Mouse (Mus musculus): Measurements from ENCODE around the gene Tesmin.

Tesmin gene

DNA sequence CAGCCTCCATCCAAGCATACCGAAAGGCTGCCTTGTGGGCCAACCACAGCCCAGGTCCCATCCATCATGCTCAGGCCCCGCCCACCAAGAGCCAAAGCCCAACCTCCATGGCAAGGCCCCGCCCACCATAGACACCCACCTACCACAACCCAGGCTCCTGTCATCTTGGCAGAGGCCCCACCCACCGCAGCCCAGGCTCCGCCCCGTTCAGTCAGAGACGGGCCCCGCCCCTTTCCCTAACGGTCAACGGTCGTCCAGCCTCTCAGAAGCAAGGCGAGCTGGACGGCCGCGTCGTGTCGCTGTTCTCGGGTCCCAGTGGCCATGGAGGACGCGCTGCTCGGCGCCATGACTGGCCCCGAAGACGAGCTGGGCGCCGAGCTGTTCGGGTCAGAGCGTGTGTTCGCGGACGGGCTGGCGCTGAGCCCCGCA is at the start of gene Tesmin:
Tesmin (plus strand) TSS at position 229 of the 429 bp plus-strand sequence.
- peak; percentile 82 to 86 for DNase-seq

DNA sequence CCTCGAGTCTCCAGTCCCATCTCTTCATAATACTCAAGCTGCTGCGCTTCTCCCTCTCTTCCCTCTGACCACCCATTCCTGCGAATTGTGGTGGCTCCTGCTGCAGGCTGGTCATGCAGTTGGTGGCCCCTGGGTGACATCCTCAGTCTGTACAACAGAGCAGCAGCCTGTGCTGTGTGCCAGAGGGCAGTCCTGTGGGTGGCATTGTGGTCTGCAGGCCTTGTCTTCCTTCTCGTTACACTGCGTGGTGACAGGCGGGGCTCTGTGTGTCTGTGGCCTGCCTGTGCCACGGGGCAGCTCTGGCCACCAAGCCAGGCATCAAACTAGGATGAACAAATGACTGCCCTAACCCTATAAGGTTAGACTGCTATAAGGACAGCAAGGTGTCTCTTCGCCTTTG is 49.5 kb upstream of the Tesmin start:
- DNase-seq, result no peak

- DNase-seq, result peak; percentile 20 to 33
Measured at GRCm38 (mm10) chr19:3341021-3341420, 47.6 kb upstream of the Tesmin start.

- DNase-seq, result no peak
Measured at GRCm38 (mm10) chr19:3343929-3344328, 44.7 kb upstream of the Tesmin start.

GRCm38 (mm10) chr19:3344636-3345544 is 43.8 kb upstream of the Tesmin start:
- no peak for DNase-seq

DNA sequence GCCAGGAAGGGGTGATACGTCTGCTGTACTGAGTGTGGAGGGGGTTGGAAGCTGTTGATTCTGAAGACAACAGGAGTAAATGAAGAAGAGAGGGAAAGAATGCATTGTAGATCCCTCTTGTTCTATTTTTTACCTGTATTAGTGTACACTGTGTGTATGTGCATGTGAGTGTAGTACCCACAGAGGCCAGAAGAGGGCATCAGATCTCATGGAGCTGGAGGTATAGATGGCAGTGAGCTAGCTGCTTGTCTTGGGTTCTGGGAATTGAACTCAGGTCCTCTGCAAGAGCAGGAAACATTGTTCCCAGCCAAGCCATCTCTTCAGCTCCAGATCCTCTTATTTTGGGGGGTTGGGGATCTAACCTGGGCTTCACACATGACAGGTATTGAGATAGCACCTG is 40.9 kb upstream of the Tesmin start:
- no peak for DNase-seq

GRCm38 (mm10) chr19:3353415-3354111 is 35.1 kb upstream of the Tesmin start:
- DNase-seq, result no peak

GRCm38 (mm10) chr19:3355096-3355495 is 33.6 kb upstream of the Tesmin start:
- peak in 1 of 2 experiments; percentile 27 for DNase-seq

- no peak for DNase-seq
Measured at GRCm38 (mm10) chr19:3356516-3356915, 32.1 kb upstream of the Tesmin start.

GRCm38 (mm10) chr19:3357620-3358019 is 31.0 kb upstream of the Tesmin start:
- DNase-seq, result no peak

GRCm38 (mm10) chr19:3359841-3360588 is 28.6 kb upstream of the Tesmin start:
- DNase-seq, result no peak

DNA sequence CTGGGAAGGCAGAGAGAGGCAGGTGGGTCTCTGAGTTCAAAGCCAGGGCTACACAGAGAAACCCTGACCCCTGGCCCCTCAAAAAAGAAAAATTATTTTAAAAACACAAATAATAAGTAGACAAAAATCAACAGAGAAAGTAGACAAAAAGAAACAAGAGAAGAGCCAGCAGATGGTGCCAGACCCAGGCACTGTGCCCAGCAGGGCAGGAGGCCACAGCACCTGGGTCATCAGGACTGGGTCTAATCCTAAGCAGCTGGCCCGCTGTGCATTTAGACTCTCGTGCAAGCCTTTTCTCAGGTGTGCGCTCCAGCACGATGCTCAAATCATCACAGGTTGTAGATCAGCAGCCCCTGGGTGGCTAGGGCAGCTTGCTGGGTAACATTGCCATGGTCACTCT is 25.1 kb upstream of the Tesmin start:
- no peak for DNase-seq

- DNase-seq, result no peak
Measured at GRCm38 (mm10) chr19:3365089-3365488, 23.6 kb upstream of the Tesmin start.

DNA sequence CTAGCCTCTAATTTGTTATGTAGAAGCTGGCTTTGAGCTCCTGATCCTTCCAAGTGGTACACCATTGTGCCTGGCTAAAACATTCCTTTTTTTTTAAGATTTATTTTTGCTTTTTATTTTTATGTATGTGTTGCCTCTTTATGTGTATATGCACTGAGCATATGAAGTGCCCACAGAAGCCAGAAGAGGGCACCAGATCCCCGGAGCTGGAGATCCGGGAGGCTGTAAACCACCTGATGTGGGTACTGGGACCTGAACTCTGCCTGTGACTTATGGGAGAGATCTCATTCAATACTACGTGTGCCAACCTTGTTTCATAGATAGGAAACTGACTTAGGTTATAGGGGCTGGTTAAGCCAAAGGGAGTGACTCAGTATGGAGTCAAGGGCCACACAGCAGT is 20.4 kb upstream of the Tesmin start:
- DNase-seq, result no peak

DNA sequence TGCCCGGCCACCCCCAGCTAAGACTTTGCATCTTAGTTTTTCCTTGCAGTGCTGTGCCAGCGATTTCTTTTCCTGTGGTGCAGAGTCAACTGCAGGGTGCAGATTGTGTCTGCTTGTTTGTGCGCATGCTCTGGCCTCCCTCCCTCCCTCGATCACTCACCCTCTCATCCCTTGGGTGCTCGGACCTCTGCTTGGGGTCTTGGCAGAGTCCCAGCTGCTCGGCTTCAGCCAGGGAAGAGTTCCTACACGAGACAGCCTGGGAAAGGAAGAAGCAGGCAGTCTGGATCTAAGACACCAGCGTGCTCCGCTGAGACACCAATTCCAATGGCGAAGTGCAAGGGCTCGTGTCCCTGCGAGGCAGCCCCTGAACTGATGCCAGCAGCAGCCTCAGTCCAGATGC is 15.3 kb upstream of the Tesmin start:
- DNase-seq, result no peak

GRCm38 (mm10) chr19:3374028-3374427 is 14.6 kb upstream of the Tesmin start:
- no peak for DNase-seq

- DNase-seq, result no peak
Measured at GRCm38 (mm10) chr19:3375945-3376495, 12.6 kb upstream of the Tesmin start.

GRCm38 (mm10) chr19:3376966-3377715 is 11.5 kb upstream of the Tesmin start:
- no peak for DNase-seq

DNA sequence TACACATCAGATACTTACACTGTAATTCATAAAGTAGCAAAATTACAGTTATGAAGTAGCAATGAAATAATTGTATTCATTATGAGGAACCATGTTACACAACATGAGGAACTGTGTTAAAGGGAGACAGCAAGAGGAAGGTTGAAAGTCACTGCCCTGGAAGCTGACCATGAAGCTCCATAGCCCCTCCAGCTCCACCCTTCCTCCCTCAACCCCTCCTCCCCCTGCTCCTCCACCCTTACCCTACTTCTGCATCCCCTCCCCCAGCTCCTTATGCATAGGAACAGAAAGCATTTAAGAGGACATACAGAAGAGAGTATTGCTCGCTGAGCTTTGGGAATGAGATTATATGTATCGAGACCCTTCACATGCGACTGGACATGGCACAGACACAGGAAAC is 10.0 kb upstream of the Tesmin start:
- DNase-seq, result no peak

DNA sequence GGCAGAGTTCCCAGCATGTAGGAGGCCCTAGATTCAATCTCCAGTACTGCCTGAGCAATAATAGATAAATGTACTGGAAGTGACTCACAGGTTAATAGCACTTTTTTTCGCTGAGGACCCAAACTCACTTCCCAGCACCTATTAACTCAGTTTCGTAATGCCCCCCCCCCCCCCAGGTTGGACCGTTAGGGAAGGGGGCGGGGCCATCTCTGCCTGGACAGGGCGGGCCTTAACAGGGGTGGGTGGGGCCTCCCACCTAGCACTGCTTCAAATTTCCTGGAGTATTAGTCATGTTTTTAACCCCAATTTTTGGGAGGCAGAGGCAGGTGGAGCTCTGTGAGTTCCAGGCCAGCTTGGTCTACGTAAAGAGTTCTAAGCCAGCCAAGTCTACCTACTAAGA is 596 bp upstream of the Tesmin start:
- no peak for DNase-seq

DNA sequence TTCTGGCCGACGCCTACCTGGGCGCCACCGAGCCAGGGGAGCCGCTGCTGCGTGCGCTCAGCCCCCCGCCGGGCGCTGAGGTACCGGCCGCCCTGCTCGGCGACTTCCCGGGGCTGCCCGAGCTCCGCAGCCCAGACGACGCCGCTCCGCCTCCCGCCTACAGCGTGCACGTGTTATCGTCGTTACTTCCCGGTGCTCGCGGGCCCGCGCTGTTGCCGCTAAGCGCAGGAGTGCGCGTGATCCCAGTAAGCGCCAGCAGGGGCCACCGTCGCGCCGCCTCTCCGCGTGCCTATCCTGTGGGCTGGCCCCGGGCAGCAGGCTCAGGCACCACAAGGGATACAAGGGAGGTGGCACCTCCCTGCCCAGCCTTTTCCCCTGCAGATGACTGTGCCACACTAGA is 432 bp downstream of the Tesmin start:
- DNase-seq, result peak; percentile 93 to 94

DNA sequence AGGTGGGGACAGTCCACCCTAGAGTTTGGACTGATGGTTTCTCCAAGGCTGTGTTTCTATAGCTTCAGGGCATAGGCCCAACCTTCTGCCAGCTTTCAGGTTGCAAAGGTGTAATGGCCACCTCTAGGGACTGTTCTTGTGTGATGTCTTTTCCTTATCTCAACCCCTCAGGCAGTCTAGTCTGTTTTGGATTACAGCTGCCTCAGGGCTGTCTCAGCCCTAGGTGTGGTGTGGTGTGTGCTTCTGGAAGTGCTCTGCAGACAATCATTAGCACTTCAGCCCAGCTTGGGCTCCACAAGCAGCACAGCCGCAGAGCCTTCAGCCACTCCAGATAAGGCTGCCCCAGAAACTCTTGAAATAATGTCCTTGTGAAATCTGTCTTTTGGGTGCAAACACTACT is 3.7 kb downstream of the Tesmin start:
- no peak for DNase-seq
